Mouse (Mus musculus) heart, adult 10 weeks (tissue): ENCODE measurements around the gene Atp8b2. TPM values are rescaled to one million over a fixed set of nuclear protein-coding genes. Genes with fewer than 3 reads are reported as not detected.

Experiments used
- polyA plus RNA-seq: library from polyadenylated mRNA; stranded (reverse); fragments of 350-450 nt; fragmentation: Illumina TruSeq; extraction: RNeasy Lipid Tissue Mini Kit (QIAGEN cat#74804); gene quantifications from one replicate; pipeline ENCODE4 v1.2.3, GENCODE M21; 2014; ENCODE audit warnings: low read depth, low replicate concordance

Atp8b2 gene
- 15.7 TPM for polyA plus RNA-seq

GRCm38 (mm10) chr3:89963221-89963763 is at the start of gene Atp8b2:
Gene Atp8b2, minus strand, starts transcription at chr3:89963508.

GRCm38 (mm10) chr3:89998612-89999054 is 35.3 kb upstream of the Atp8b2 start, which contains the start of gene Hax1:
Gene Hax1, minus strand, starts transcription at chr3:89998780.

GRCm38 (mm10) chr3:89912543-89913391 is 50.5 kb downstream of the Atp8b2 start, which contains the start of gene Il6ra:
Gene Il6ra, minus strand, starts transcription at chr3:89913196.

Other genes starting within 250 kb of the Atp8b2 start
- 12.4 TPM for gene Adar, start 248.5 kb downstream of the Atp8b2 start, polyA plus RNA-seq
- 0.21 TPM for gene Chrnb2, start 198.9 kb downstream of the Atp8b2 start, polyA plus RNA-seq
- gene Ube2q1, start 189.9 kb downstream of the Atp8b2 start, polyA plus RNA-seq: 38.6 TPM
- 8.7 TPM for gene She, start 132.1 kb downstream of the Atp8b2 start, polyA plus RNA-seq
- 2.0 TPM for gene Il6ra, start 50.3 kb downstream of the Atp8b2 start, polyA plus RNA-seq
- 41.9 TPM for gene Hax1, start 35.3 kb upstream of the Atp8b2 start, polyA plus RNA-seq
- gene 4933434E20Rik, start 88.1 kb upstream of the Atp8b2 start, polyA plus RNA-seq: 93.9 TPM
- gene Ubap2l, start 89.1 kb upstream of the Atp8b2 start, polyA plus RNA-seq: 78.7 TPM
- 62.9 TPM for gene Tpm3, start 109.1 kb upstream of the Atp8b2 start, polyA plus RNA-seq
- gene Nup210l, start 140.6 kb upstream of the Atp8b2 start, polyA plus RNA-seq: 0.13 TPM